Mouse (Mus musculus): ENCODE results near the gene Zw10.
A peak's percentile ranks its signal among the peaks of the same experiment; 100 is the strongest.

The Zw10 gene

GRCm38 (mm10) chr9:49055333-49056205 is at the start of gene Zw10:
Gene Zw10, plus strand, starts transcription at chr9:49055613.
- DNase-seq, result peak; percentile 93 to 95

GRCm38 (mm10) chr9:49015824-49016223 is 39.6 kb upstream of the Zw10 start:
- DNase-seq, result no peak

GRCm38 (mm10) chr9:49021289-49021688 is 34.1 kb upstream of the Zw10 start:
- no peak for DNase-seq

GRCm38 (mm10) chr9:49023956-49024355 is 31.5 kb upstream of the Zw10 start:
- no peak for DNase-seq

GRCm38 (mm10) chr9:49024529-49024928 is 30.9 kb upstream of the Zw10 start:
- DNase-seq, result no peak

GRCm38 (mm10) chr9:49034764-49035163 is 20.6 kb upstream of the Zw10 start:
- no peak for DNase-seq

GRCm38 (mm10) chr9:49050901-49051300 is 4.5 kb upstream of the Zw10 start:
- DNase-seq, result no peak

GRCm38 (mm10) chr9:49051349-49051748 is 4.1 kb upstream of the Zw10 start:
- peak; percentile 34 to 69 for DNase-seq

- no peak for DNase-seq
These were observed 1.4 kb upstream of the Zw10 start for GRCm38 (mm10) chr9:49054028-49054427.

GRCm38 (mm10) chr9:49076847-49077246 is 21.4 kb downstream of the Zw10 start:
- no peak for DNase-seq

GRCm38 (mm10) chr9:49081107-49081506 is 25.7 kb downstream of the Zw10 start, which contains the start of gene Tmprss5:
Gene Tmprss5, plus strand, starts transcription at chr9:49081260.
- DNase-seq, result no peak

- DNase-seq, result peak; percentile 55 to 77
These were observed 26.1 kb downstream of the Zw10 start for GRCm38 (mm10) chr9:49081561-49081960.

GRCm38 (mm10) chr9:49087317-49087716 is 31.9 kb downstream of the Zw10 start:
- DNase-seq, result no peak

GRCm38 (mm10) chr9:49098871-49099270 is 43.5 kb downstream of the Zw10 start:
- peak in 1 of 2 experiments; percentile 19 for DNase-seq

GRCm38 (mm10) chr9:49102328-49102727 is 46.9 kb downstream of the Zw10 start:
- DNase-seq, result no peak

GRCm38 (mm10) chr9:49109101-49109500 is 53.7 kb downstream of the Zw10 start:
- no peak for DNase-seq

- DNase-seq, result peak in 1 of 2 experiments; percentile 18
These were observed 55.2 kb downstream of the Zw10 start for GRCm38 (mm10) chr9:49110476-49111220.

GRCm38 (mm10) chr9:49111296-49111695 is 55.9 kb downstream of the Zw10 start:
- no peak for DNase-seq

GRCm38 (mm10) chr9:49118271-49118825 is 62.9 kb downstream of the Zw10 start:
- no peak for DNase-seq

- no peak for DNase-seq
These were observed 64.3 kb downstream of the Zw10 start for GRCm38 (mm10) chr9:49119759-49120158.

GRCm38 (mm10) chr9:49125706-49126105 is 70.3 kb downstream of the Zw10 start:
- no peak for DNase-seq
